Mouse (Mus musculus) C2C12 (cell line): ENCODE results near the gene Mtmr12. TPM values are rescaled to one million over a fixed set of nuclear protein-coding genes. Genes with fewer than 3 reads are reported as not detected.
"Not testable (repeated sequence)": the region's sequence is repeated elsewhere in the genome, so short reads cannot be mapped to it uniquely, and the experiment has no call there.

ENCODE experiments used
- H3K27me3 ChIP-seq: one replicate; pipeline ENCODE4 v1.6.1; 2011; ENCODE audit not compliant: control insufficient read depth, insufficient read depth, insufficient read length
- H3K36me3 ChIP-seq: one replicate; pipeline ENCODE4 v1.6.1; 2011; ENCODE audit not compliant: control insufficient read depth, insufficient read depth
- H3K4me3 ChIP-seq: one replicate; pipeline ENCODE4 v1.5.1; 2011; ENCODE audit warnings: mild to moderate bottlenecking, control low read depth; ENCODE audit not compliant: poor library complexity, insufficient read depth, severe bottlenecking
- H3K79me2 ChIP-seq: one replicate; pipeline ENCODE4 v1.6.1; 2011; ENCODE audit not compliant: control insufficient read depth, insufficient read depth
- H3K79me3 ChIP-seq: one replicate; pipeline ENCODE4 v1.6.1; 2011; ENCODE audit warnings: low read depth, control low read depth
- H3ac ChIP-seq: one replicate; pipeline ENCODE3; 2011; ENCODE audit warnings: low read depth; ENCODE audit not compliant: control insufficient read depth, insufficient read length
- CEBPB ChIP-seq: IDR thresholded peaks from one replicate; pipeline ENCODE4 v1.6.1; 2011; ENCODE audit warnings: low read depth, mild to moderate bottlenecking, control low read depth, moderate library complexity
- CTCF ChIP-seq: IDR thresholded peaks from one replicate; pipeline ENCODE4 v1.5.1; 2011; ENCODE audit not compliant: control insufficient read depth, insufficient read depth, insufficient read length
- FOSL1 ChIP-seq: IDR thresholded peaks from one replicate; pipeline ENCODE4 v1.8.0; 2011; ENCODE audit warnings: mild to moderate bottlenecking, low read length; ENCODE audit not compliant: poor library complexity, insufficient read depth, severe bottlenecking
- MAX ChIP-seq: IDR thresholded peaks from one replicate; pipeline ENCODE4 v1.6.1; 2011; ENCODE audit warnings: mild to moderate bottlenecking, control low read depth
- MYOD1 ChIP-seq: IDR thresholded peaks from one replicate; pipeline ENCODE4 v1.6.1; 2011; ENCODE audit warnings: low read depth; ENCODE audit not compliant: control insufficient read depth, insufficient read length
- MYOG ChIP-seq: IDR thresholded peaks from one replicate; pipeline ENCODE4 v1.6.1; 2011; ENCODE audit not compliant: control insufficient read depth, insufficient read length; ENCODE audit errors: extremely low read depth
- USF1 ChIP-seq: IDR thresholded peaks from one replicate; pipeline ENCODE4 v1.6.1; 2011; ENCODE audit warnings: low read depth, mild to moderate bottlenecking, control low read depth, moderate library complexity
- polyA plus RNA-seq: library from polyadenylated mRNA; unstranded; fragments of >200 nt; fragmentation: generic; extraction: Trizol; gene quantifications from one replicate; pipeline ENCODE4 v1.2.1, GENCODE M21; 2012; ENCODE audit warnings: missing spikeins

The Mtmr12 gene
- polyA plus RNA-seq, 1 experiment = 7.9 TPM

- no peak overlapping the region for H3ac ChIP-seq
- TF ChIP-seq USF1 (no peak), FOSL1 (no peak), CEBPB (no peak), MAX (no peak), MYOD1 (no peak), MYOG (no peak), CTCF (no peak)
These were observed 8.9 kb upstream of the Mtmr12 start for GRCm38 (mm10) chr15:12195966-12196365.

GRCm38 (mm10) chr15:12196410-12197191 lies 8.2 kb upstream of the Mtmr12 start:
- Histone ChIP-seq H3K79me3 (no peaks in the 10 kb centered on the region), H3K36me3 (peaks cover 3% of the 10 kb centered on the region), H3ac (no peak overlapping the region), H3K4me3 (no peak overlapping the region), H3K79me2 (no peaks in the 10 kb centered on the region), H3K27me3 (no peaks in the 10 kb centered on the region)
- TF ChIP-seq MYOD1 (no peak), FOSL1 (no peak), CTCF (no peak), MYOG (no peak), USF1 (no peak), MAX (no peak), CEBPB (no peak)

More at GRCm38 (mm10) chr15:12195966-12196365, 8.9 kb upstream of the Mtmr12 start:
- no peaks in the 10 kb centered on the region for H3K27me3 ChIP-seq
- no peak overlapping the region for H3K4me3 ChIP-seq
- H3K79me3 ChIP-seq = no peaks in the 10 kb centered on the region
- H3K36me3 ChIP-seq = peaks cover 8% of the 10 kb centered on the region
- no peaks in the 10 kb centered on the region for H3K79me2 ChIP-seq

GRCm38 (mm10) chr15:12197361-12197760 lies 7.5 kb upstream of the Mtmr12 start:
- no peak overlapping the region for H3ac ChIP-seq
- H3K4me3 ChIP-seq = no peak overlapping the region
- H3K79me3 ChIP-seq = no peaks in the 10 kb centered on the region
- no peaks in the 10 kb centered on the region for H3K27me3 ChIP-seq
- H3K36me3 ChIP-seq = no peaks in the 10 kb centered on the region
- no peaks in the 10 kb centered on the region for H3K79me2 ChIP-seq
- TF ChIP-seq CEBPB = no peak
- TF ChIP-seq FOSL1 = no peak
- no peak for TF ChIP-seq MAX
- TF ChIP-seq MYOG = no peak

- H3K79me2 ChIP-seq = peaks cover under 1% of the 10 kb centered on the region
- H3K79me3 ChIP-seq = no peaks in the 10 kb centered on the region
- TF ChIP-seq CEBPB (no peak), MAX (no peak), FOSL1 (no peak), CTCF (no peak), MYOG (no peak), MYOD1 (no peak), USF1 (no peak)
- H3ac ChIP-seq = no peak overlapping the region
- H3K27me3 ChIP-seq = no peaks in the 10 kb centered on the region
- H3K36me3 ChIP-seq = no peaks in the 10 kb centered on the region
- no peak overlapping the region for H3K4me3 ChIP-seq
These were observed 4.8 kb upstream of the Mtmr12 start for GRCm38 (mm10) chr15:12200021-12200420.

GRCm38 (mm10) chr15:12201856-12202255 lies 3.0 kb upstream of the Mtmr12 start:
- Histone ChIP-seq H3K27me3 (no peaks in the 10 kb centered on the region), H3K36me3 (no peaks in the 10 kb centered on the region), H3K79me2 (peaks cover 19% of the 10 kb centered on the region), H3ac (no peak overlapping the region), H3K79me3 (peaks cover 16% of the 10 kb centered on the region), H3K4me3 (no peak overlapping the region)
- TF ChIP-seq CEBPB (no peak), MYOD1 (no peak), MYOG (no peak), MAX (no peak), CTCF (no peak), USF1 (no peak), FOSL1 (no peak)

GRCm38 (mm10) chr15:12202456-12202855 lies 2.4 kb upstream of the Mtmr12 start:
- TF ChIP-seq CEBPB (no peak), USF1 (no peak), CTCF (no peak), MYOG (no peak), MAX (no peak), MYOD1 (no peak), FOSL1 (no peak)
- Histone ChIP-seq H3K36me3 (peaks cover 2% of the 10 kb centered on the region), H3ac (no peak overlapping the region), H3K4me3 (no peak overlapping the region), H3K79me3 (peaks cover 22% of the 10 kb centered on the region), H3K79me2 (peaks cover 25% of the 10 kb centered on the region), H3K27me3 (no peaks in the 10 kb centered on the region)

- not testable (repeated sequence) for H3ac ChIP-seq, H3K4me3 ChIP-seq, H3K27me3 ChIP-seq
These were observed 1.8 kb upstream of the Mtmr12 start for GRCm38 (mm10) chr15:12203008-12203407.

More at GRCm38 (mm10) chr15:12203008-12203407, 1.8 kb upstream of the Mtmr12 start:
- H3K36me3 ChIP-seq = not testable (repeated sequence)
- Histone ChIP-seq H3K79me3 (peaks cover 28% of the 10 kb centered on the region), H3K79me2 (peaks cover 30% of the 10 kb centered on the region)
